Mouse (Mus musculus): ENCODE results near the gene Aldh3b3. TPM values are rescaled to one million over a fixed set of nuclear protein-coding genes. Genes with fewer than 3 reads are reported as not detected.

Aldh3b3 gene
- polyA plus RNA-seq (2014; fragmentation: Nextera tagmentation; extraction: Ambion mirVana): not detected in 2 replicates

GRCm38 (mm10) chr19:3958470-3958869, at the start of gene Aldh3b3:
TSS of gene Aldh3b3 (plus strand) at chr19:3958645.
- WGBS: 74% methylated on average over 4 of the region's 4 CpGs
- Histone ChIP-seq H3K27ac (ENCODE audit: low read depth) (no peak within 1 kb of the TSS), H3K9me3 (ENCODE audit: control insufficient read depth, low read length) (no peaks in the 10 kb centered on the region), H3K27me3 (replicated peaks; ENCODE audit: control insufficient read depth, insufficient read depth, low read length) (no peaks in the 10 kb centered on the region), H3K36me3 (ENCODE audit: control insufficient read depth, insufficient read depth, low read length) (no peaks in the 10 kb centered on the region), H3K4me1 (replicated peaks; ENCODE audit: control insufficient read depth, insufficient read depth, low read length) (no peaks in the 10 kb centered on the region), H3K4me2 (ENCODE audit: low read length) (no peak within 1 kb of the TSS), H3K9ac (ENCODE audit: low read length) (no peak within 1 kb of the TSS), H3K4me3 (ENCODE audit: low read depth, low read length) (no peak within 1 kb of the TSS)
- ATAC-seq (replicated peaks; ENCODE audit: low FRiP score, low TSS enrichment, low read depth): no peak
- DNase-seq (ENCODE audit: low spot score): no peak

- H3K9ac ChIP-seq (ENCODE audit: low read length): no peak overlapping the region
- 83% methylated on average over 5 of the region's 5 CpGs for WGBS
- H3K4me3 ChIP-seq (ENCODE audit: low read depth, low read length): no peak overlapping the region
- ATAC-seq (replicated peaks; ENCODE audit: low FRiP score, low TSS enrichment, low read depth): no peak
- no peak overlapping the region for H3K4me2 ChIP-seq (ENCODE audit: low read length)
- H3K27me3 ChIP-seq (replicated peaks; ENCODE audit: control insufficient read depth, insufficient read depth, low read length): no peaks in the 10 kb centered on the region
- H3K27ac ChIP-seq (ENCODE audit: low read depth): no peak overlapping the region
- peaks cover 33% of the 10 kb centered on the region for H3K36me3 ChIP-seq (ENCODE audit: control insufficient read depth, insufficient read depth, low read length)
- H3K4me1 ChIP-seq (replicated peaks; ENCODE audit: control insufficient read depth, insufficient read depth, low read length): peaks cover 32% of the 10 kb centered on the region
- no peaks in the 10 kb centered on the region for H3K9me3 ChIP-seq (ENCODE audit: control insufficient read depth, low read length)
- DNase-seq (ENCODE audit: low spot score): no peak
These were observed 48.2 kb upstream of the Aldh3b3 start for GRCm38 (mm10) chr19:3910206-3910605.

GRCm38 (mm10) chr19:3912337-3913204, 45.9 kb upstream of the Aldh3b3 start, which contains the start of gene Ndufs8:
TSS of gene Ndufs8 (minus strand) at chr19:3912774.
- Histone ChIP-seq H3K4me1 (replicated peaks; ENCODE audit: control insufficient read depth, insufficient read depth, low read length) (peaks cover 15% of the 10 kb centered on the region), H3K27ac (ENCODE audit: low read depth) (peak within 1 kb of the TSS; percentile 72; the same call in 1 of the 2 replicates), H3K9ac (ENCODE audit: low read length) (peak within 1 kb of the TSS; percentile 53), H3K4me3 (ENCODE audit: low read depth, low read length) (peak within 1 kb of the TSS; percentile 63), H3K27me3 (replicated peaks; ENCODE audit: control insufficient read depth, insufficient read depth, low read length) (no peaks in the 10 kb centered on the region), H3K9me3 (ENCODE audit: control insufficient read depth, low read length) (no peaks in the 10 kb centered on the region), H3K36me3 (ENCODE audit: control insufficient read depth, insufficient read depth, low read length) (peaks cover 33% of the 10 kb centered on the region), H3K4me2 (ENCODE audit: low read length) (peak within 1 kb of the TSS; percentile 77)
- ATAC-seq (replicated peaks; ENCODE audit: low FRiP score, low TSS enrichment, low read depth) (peak; percentile 98), DNase-seq (ENCODE audit: low spot score) (peak; percentile 92)
- under 1% methylated on average over 43 of the region's 43 CpGs for WGBS

- H3K36me3 ChIP-seq (ENCODE audit: control insufficient read depth, insufficient read depth, low read length): peaks cover 23% of the 10 kb centered on the region
- ATAC-seq (replicated peaks; ENCODE audit: low FRiP score, low TSS enrichment, low read depth) (no peak), DNase-seq (ENCODE audit: low spot score) (no peak)
- WGBS: 87% methylated on average over 8 of the region's 8 CpGs
- peak overlapping the region; percentile 63 for H3K4me3 ChIP-seq (ENCODE audit: low read depth, low read length)
- H3K27ac ChIP-seq (ENCODE audit: low read depth): peak overlapping the region; percentile 72; the same call in 1 of the 2 replicates
- peaks cover 12% of the 10 kb centered on the region for H3K4me1 ChIP-seq (replicated peaks; ENCODE audit: control insufficient read depth, insufficient read depth, low read length)
- peak overlapping the region; percentile 77 for H3K4me2 ChIP-seq (ENCODE audit: low read length)
- peak overlapping the region; percentile 53; the same call in 1 of the 2 replicates for H3K9ac ChIP-seq (ENCODE audit: low read length)
- no peaks in the 10 kb centered on the region for H3K9me3 ChIP-seq (ENCODE audit: control insufficient read depth, low read length)
- no peaks in the 10 kb centered on the region for H3K27me3 ChIP-seq (replicated peaks; ENCODE audit: control insufficient read depth, insufficient read depth, low read length)
These were observed 44.8 kb upstream of the Aldh3b3 start for GRCm38 (mm10) chr19:3913692-3914091.

GRCm38 (mm10) chr19:3914535-3914934, 43.9 kb upstream of the Aldh3b3 start:
- 91% methylated on average over 5 of the region's 5 CpGs for WGBS
- Histone ChIP-seq H3K36me3 (ENCODE audit: control insufficient read depth, insufficient read depth, low read length) (peaks cover 15% of the 10 kb centered on the region), H3K4me3 (ENCODE audit: low read depth, low read length) (no peak overlapping the region), H3K4me2 (ENCODE audit: low read length) (no peak overlapping the region), H3K9me3 (ENCODE audit: control insufficient read depth, low read length) (no peaks in the 10 kb centered on the region), H3K27ac (ENCODE audit: low read depth) (no peak overlapping the region), H3K27me3 (replicated peaks; ENCODE audit: control insufficient read depth, insufficient read depth, low read length) (no peaks in the 10 kb centered on the region), H3K9ac (ENCODE audit: low read length) (no peak overlapping the region), H3K4me1 (replicated peaks; ENCODE audit: control insufficient read depth, insufficient read depth, low read length) (peaks cover 12% of the 10 kb centered on the region)
- no peak for ATAC-seq (replicated peaks; ENCODE audit: low FRiP score, low TSS enrichment, low read depth)
- no peak for DNase-seq (ENCODE audit: low spot score)

GRCm38 (mm10) chr19:3916727-3917126, 41.7 kb upstream of the Aldh3b3 start:
- Histone ChIP-seq H3K4me2 (ENCODE audit: low read length) (no peak overlapping the region), H3K9ac (ENCODE audit: low read length) (no peak overlapping the region), H3K27me3 (replicated peaks; ENCODE audit: control insufficient read depth, insufficient read depth, low read length) (no peaks in the 10 kb centered on the region), H3K27ac (ENCODE audit: low read depth) (no peak overlapping the region), H3K4me1 (replicated peaks; ENCODE audit: control insufficient read depth, insufficient read depth, low read length) (peaks cover 9% of the 10 kb centered on the region), H3K4me3 (ENCODE audit: low read depth, low read length) (no peak overlapping the region), H3K9me3 (ENCODE audit: control insufficient read depth, low read length) (no peaks in the 10 kb centered on the region), H3K36me3 (ENCODE audit: control insufficient read depth, insufficient read depth, low read length) (no peaks in the 10 kb centered on the region)
- ATAC-seq (replicated peaks; ENCODE audit: low FRiP score, low TSS enrichment, low read depth): no peak
- 75% methylated on average over 11 of the region's 11 CpGs for WGBS
- DNase-seq (ENCODE audit: low spot score): no peak

- H3K4me2 ChIP-seq (ENCODE audit: low read length): no peak overlapping the region
- no peaks in the 10 kb centered on the region for H3K36me3 ChIP-seq (ENCODE audit: control insufficient read depth, insufficient read depth, low read length)
- no peaks in the 10 kb centered on the region for H3K27me3 ChIP-seq (replicated peaks; ENCODE audit: control insufficient read depth, insufficient read depth, low read length)
- no peak overlapping the region for H3K9ac ChIP-seq (ENCODE audit: low read length)
- no peaks in the 10 kb centered on the region; the same call in 1 of the 2 replicates for H3K4me1 ChIP-seq (replicated peaks; ENCODE audit: control insufficient read depth, insufficient read depth, low read length)
- DNase-seq (ENCODE audit: low spot score): no peak
- H3K9me3 ChIP-seq (ENCODE audit: control insufficient read depth, low read length): no peaks in the 10 kb centered on the region
- H3K4me3 ChIP-seq (ENCODE audit: low read depth, low read length): no peak overlapping the region
- ATAC-seq (replicated peaks; ENCODE audit: low FRiP score, low TSS enrichment, low read depth): no peak
- no peak overlapping the region for H3K27ac ChIP-seq (ENCODE audit: low read depth)
These were observed 38.5 kb upstream of the Aldh3b3 start for GRCm38 (mm10) chr19:3919928-3920327.

- no peaks in the 10 kb centered on the region; the same call in 1 of the 2 replicates for H3K4me1 ChIP-seq (replicated peaks; ENCODE audit: control insufficient read depth, insufficient read depth, low read length)
- H3K4me3 ChIP-seq (ENCODE audit: low read depth, low read length): no peak overlapping the region
- 53% methylated on average over 10 of the region's 10 CpGs for WGBS
- no peak for DNase-seq (ENCODE audit: low spot score)
- H3K27me3 ChIP-seq (replicated peaks; ENCODE audit: control insufficient read depth, insufficient read depth, low read length): no peaks in the 10 kb centered on the region
- H3K36me3 ChIP-seq (ENCODE audit: control insufficient read depth, insufficient read depth, low read length): no peaks in the 10 kb centered on the region
- no peak overlapping the region for H3K4me2 ChIP-seq (ENCODE audit: low read length)
- no peaks in the 10 kb centered on the region for H3K9me3 ChIP-seq (ENCODE audit: control insufficient read depth, low read length)
- H3K27ac ChIP-seq (ENCODE audit: low read depth): no peak overlapping the region
- ATAC-seq (replicated peaks; ENCODE audit: low FRiP score, low TSS enrichment, low read depth): no peak
- no peak overlapping the region for H3K9ac ChIP-seq (ENCODE audit: low read length)
These were observed 35.6 kb upstream of the Aldh3b3 start for GRCm38 (mm10) chr19:3922661-3923371.

Measured in intestine, embryonic 14.5 days (tissue).